Mouse (Mus musculus) ES-E14 (cell line): ENCODE data around the gene Psmd14. TPM values are rescaled to one million over a fixed set of nuclear protein-coding genes. Genes with fewer than 3 reads are reported as not detected.
A peak's percentile ranks its signal among the peaks of the same experiment; 100 is the strongest.

Source experiments
- DNase-seq: peaks from one replicate; pipeline ENCODE4 v3.0.0-alpha.2; 2013; ENCODE audit warnings: low read depth, low spot score
- H3K27ac ChIP-seq: 2 replicates; pipeline ENCODE4 v1.5.1; 2012; ENCODE audit warnings: low read depth, mild to moderate bottlenecking, low read length, moderate library complexity, mixed read lengths; ENCODE audit not compliant: poor library complexity, insufficient read depth, severe bottlenecking
- H3K36me3 ChIP-seq: 2 replicates; pipeline ENCODE4 v1.6.1; 2012; ENCODE audit warnings: mild to moderate bottlenecking, low read length, moderate library complexity, mixed read lengths; ENCODE audit not compliant: control insufficient read depth, poor library complexity, insufficient read depth, severe bottlenecking
- H3K4me1 ChIP-seq, 2 experiments: fragments of 150-350 bp in 1 of 2; sonication (generic) in 1 of 2; 2 replicates each; pipeline ENCODE4 v1.6.1; 2012; ENCODE audit warnings: low read length in 2 of 2, mild to moderate bottlenecking in 1 of 2, mixed read lengths in 1 of 2; ENCODE audit not compliant: control insufficient read depth in 2 of 2, insufficient read depth in 2 of 2, poor library complexity in 1 of 2
- H3K4me3 ChIP-seq, 2 experiments: fragments of 150-350 bp in 1 of 2; sonication (generic) in 1 of 2; 2 replicates each; pipeline ENCODE4 v1.5.1; 2012; ENCODE audit warnings: low read length in 2 of 2, low read depth in 1 of 2, mild to moderate bottlenecking in 1 of 2, mixed read lengths in 1 of 2; ENCODE audit not compliant: insufficient read depth in 1 of 2, poor library complexity in 1 of 2, severe bottlenecking in 1 of 2
- H3K9ac ChIP-seq: 2 replicates; pipeline ENCODE4 v1.6.1; 2012; ENCODE audit warnings: low read depth, mild to moderate bottlenecking, low read length, mixed read lengths; ENCODE audit not compliant: poor library complexity, insufficient read depth, severe bottlenecking
- H3K9me3 ChIP-seq: fragments of 150-350 bp; sonication (generic); 2 replicates; pipeline ENCODE4 v1.6.1; 2012; ENCODE audit warnings: low read depth, mild to moderate bottlenecking, low read length; ENCODE audit not compliant: control insufficient read depth, insufficient read depth
- CHD2 ChIP-seq: IDR thresholded peaks from 2 replicates; pipeline ENCODE4 v1.6.1; 2014; ENCODE audit warnings: mild to moderate bottlenecking, low read depth, low read length, inconsistent platforms
- HCFC1 ChIP-seq: IDR thresholded peaks from 2 replicates; pipeline ENCODE4 v1.6.1; 2012; ENCODE audit warnings: low read length, inconsistent platforms, borderline replicate concordance; ENCODE audit not compliant: insufficient read depth
- MAFK ChIP-seq: IDR thresholded peaks from 2 replicates; pipeline ENCODE4 v1.6.1; 2014; ENCODE audit warnings: mild to moderate bottlenecking, low read depth, low read length, inconsistent platforms; ENCODE audit not compliant: insufficient read depth
- ZC3H11A ChIP-seq: IDR thresholded peaks from 2 replicates; pipeline ENCODE4 v1.6.1; 2012; ENCODE audit warnings: low read depth, mild to moderate bottlenecking, inconsistent platforms, low read length, borderline replicate concordance
- ZNF384 ChIP-seq: IDR thresholded peaks from 2 replicates; pipeline ENCODE4 v1.6.1; 2012; ENCODE audit warnings: low read depth, low read length, inconsistent platforms
- in situ Hi-C, 2 experiments: fragments of 600-800 bp; cut with MboI; formaldehyde crosslinking; loops; one replicate each; pipeline ENCODE4 v1.15.1; 2025; ENCODE audit warnings: low sequenced_read_pairs in 2 of 2, inconsistent platforms in 1 of 2; ENCODE audit not compliant: unreplicated experiment in 2 of 2
- total RNA-seq: library from RNA; depleted of rRNA; stranded (reverse); fragments of 300-350 nt; gene quantifications from 2 replicates; pipeline ENCODE4 v1.2.3, GENCODE M21; 2012

Gene Psmd14
- total RNA-seq, 1 experiment: 164 TPM

DNA sequence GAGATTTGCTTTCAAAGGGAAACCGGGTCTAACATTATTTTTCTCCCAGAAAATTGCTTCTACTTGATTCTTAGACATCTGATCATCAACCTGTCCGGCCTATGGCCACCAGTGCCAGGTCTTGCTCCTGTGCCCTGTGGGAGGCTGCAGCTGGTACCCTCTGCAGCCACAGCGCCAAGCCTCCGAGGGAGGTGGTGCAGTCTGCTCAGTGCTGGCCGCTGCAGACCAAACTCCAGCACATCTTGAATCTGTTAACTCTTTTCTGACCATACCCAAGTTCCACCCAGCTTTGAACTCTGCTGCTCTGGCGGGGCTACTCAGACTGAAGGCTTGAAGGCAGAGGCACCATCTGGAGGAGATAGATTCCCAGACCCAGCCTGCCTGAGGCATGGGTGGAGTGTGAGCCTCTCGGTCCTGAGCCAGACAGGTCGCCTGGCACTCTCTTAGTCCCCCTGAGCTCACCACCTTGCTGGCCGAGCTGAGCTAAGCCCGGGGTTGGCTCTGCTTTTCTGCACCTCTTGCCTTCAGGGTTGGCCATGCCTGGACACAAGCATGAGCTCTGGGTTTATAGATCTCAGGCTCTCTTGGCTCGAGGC, 91.3 kb downstream of the Psmd14 start, which contains the start of gene Tbr1:
Tbr1 (plus strand) TSS at position 275 of the 596 bp plus-strand sequence.
- no peak within 1 kb of the TSS for H3K27ac ChIP-seq
- TF ChIP-seq MAFK (no peak), ZC3H11A (no peak), CHD2 (no peak), ZNF384 (no peak), HCFC1 (no peak)
- H3K4me3 ChIP-seq: no peak within 1 kb of the TSS
- peaks cover 2% of the 10 kb centered on the region; the same call in 1 of the 2 replicates for H3K36me3 ChIP-seq
- no peak for DNase-seq
- H3K9me3 ChIP-seq: no peaks in the 10 kb centered on the region
- no peaks in the 10 kb centered on the region for H3K4me1 ChIP-seq
- in situ Hi-C loops: no loop called here
- no peak within 1 kb of the TSS for H3K9ac ChIP-seq

DNA sequence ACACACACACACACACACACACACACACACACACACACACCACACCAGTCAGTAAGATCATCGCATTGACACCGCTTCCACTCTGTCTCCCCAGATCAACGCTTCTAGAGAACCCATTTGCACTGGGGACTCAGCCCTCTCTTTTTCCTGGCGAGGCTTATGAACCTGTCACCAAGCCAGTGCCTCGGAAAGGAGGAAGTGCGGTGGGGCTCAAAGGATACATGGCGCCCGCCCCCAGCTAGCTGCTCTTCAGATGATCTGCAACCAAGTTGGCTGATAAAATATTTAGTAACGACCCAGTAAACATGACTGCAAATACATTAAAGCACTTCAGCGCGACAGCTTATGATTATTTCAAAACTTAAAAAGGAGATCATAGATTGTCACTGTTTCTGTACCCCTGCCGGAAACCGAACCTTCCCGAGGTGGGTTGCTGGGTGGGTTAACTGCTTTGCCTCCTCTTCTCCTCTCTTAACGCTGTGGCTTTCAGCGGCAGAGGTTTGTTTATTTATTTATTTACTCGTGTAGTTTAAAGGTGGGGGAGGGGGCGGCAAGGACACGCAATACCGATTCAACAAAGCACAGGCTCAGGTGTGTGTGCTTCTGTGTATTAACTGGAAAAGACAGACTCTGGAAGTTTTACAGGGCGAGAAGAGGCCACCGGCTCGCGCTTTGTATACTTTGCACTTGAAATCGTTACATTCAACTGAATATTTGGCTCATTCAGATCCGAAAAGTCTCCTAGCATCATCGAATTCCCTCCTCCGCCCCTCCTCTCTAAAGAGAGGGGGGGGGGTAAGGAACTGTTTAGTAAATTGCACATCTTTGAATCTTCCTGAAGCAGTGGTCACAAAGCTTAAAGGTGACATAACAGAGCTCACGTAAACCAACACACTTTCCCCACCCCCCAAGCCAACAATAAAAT, 92.2 kb downstream of the Psmd14 start:
- H3K4me1 ChIP-seq: no peaks in the 10 kb centered on the region
- no peak overlapping the region for H3K4me3 ChIP-seq
- no peak overlapping the region for H3K27ac ChIP-seq
- H3K36me3 ChIP-seq: peaks cover 2% of the 10 kb centered on the region; the same call in 1 of the 2 replicates
- DNase-seq: no peak
- TF ChIP-seq ZC3H11A (no peak), MAFK (no peak), CHD2 (no peak), HCFC1 (no peak), ZNF384 (no peak)
- H3K9me3 ChIP-seq: no peaks in the 10 kb centered on the region
- in situ Hi-C loops: no loop called here
- no peak overlapping the region for H3K9ac ChIP-seq

DNA sequence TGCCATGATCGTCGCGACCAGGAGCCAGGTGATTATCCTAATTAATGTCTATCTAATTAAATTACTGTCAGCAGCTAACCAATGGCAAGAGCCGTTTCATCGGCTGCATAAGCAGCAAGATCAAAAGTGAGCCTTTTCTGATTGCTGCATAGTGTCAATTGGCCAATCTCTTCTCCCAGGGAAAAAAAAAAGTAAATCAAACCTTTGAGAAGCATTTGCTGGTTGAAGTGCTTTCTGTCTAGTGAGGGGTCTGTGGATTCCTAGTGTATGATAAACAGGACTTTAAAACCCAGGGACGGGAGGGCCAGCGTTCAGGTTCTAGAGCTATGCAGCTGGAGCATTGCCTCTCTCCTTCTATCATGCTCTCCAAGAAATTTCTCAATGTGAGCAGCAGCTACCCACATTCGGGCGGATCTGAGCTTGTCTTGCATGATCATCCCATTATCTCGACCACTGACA, 92.9 kb downstream of the Psmd14 start:
- TF ChIP-seq MAFK (no peak), CHD2 (no peak), ZNF384 (no peak), HCFC1 (no peak), ZC3H11A (no peak)
- Histone ChIP-seq H3K27ac (no peak overlapping the region), H3K4me1 (no peaks in the 10 kb centered on the region), H3K9me3 (no peaks in the 10 kb centered on the region), H3K36me3 (peaks cover 2% of the 10 kb centered on the region; the same call in 1 of the 2 replicates), H3K9ac (no peak overlapping the region), H3K4me3 (no peak overlapping the region)
- no peak for DNase-seq
- in situ Hi-C loops: no loop called here

DNA sequence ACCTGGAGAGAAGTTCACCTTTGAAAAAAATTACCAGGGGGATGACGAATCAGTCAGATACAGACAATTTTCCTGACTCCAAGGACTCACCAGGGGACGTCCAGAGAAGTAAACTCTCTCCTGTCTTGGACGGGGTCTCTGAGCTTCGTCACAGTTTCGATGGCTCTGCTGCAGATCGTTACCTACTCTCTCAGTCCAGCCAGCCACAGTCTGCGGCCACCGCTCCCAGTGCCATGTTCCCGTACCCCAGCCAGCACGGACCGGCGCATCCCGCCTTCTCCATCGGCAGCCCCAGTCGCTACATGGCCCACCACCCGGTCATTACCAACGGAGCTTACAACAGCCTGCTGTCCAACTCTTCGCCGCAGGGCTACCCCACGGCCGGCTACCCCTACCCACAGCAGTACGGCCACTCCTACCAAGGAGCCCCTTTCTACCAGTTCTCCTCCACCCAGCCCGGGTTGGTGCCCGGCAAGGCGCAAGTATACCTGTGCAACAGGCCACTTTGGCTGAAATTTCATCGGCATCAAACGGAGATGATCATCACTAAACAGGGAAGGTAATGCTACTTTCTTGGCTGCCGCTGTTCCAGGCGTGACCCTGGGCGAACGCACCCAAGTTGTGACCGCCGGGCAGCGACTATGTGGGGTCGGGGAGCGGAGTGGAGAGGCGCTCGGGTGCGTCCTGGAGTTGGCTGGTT, 93.5 kb downstream of the Psmd14 start:
- in situ Hi-C loops: no loop called here
- Histone ChIP-seq H3K4me1 (no peaks in the 10 kb centered on the region), H3K9me3 (no peaks in the 10 kb centered on the region), H3K4me3 (peak overlapping the region; percentile 22 to 42; a peak in 2 of 4 replicates), H3K27ac (no peak overlapping the region), H3K9ac (no peak overlapping the region), H3K36me3 (peaks cover under 1% of the 10 kb centered on the region; the same call in 1 of the 2 replicates)
- TF ChIP-seq HCFC1 (no peak), ZC3H11A (no peak), ZNF384 (no peak), CHD2 (no peak), MAFK (no peak)
- DNase-seq: no peak
